Mouse (Mus musculus) kidney, embryonic 16.5 days (tissue): ENCODE data around the gene Olfr1358. TPM values are rescaled to one million over a fixed set of nuclear protein-coding genes. Genes with fewer than 3 reads are reported as not detected.

Experiments used
- ATAC-seq: fragments of 200-750 bp; cut with Nextera tagmentation; 2 replicates; pipeline ENCODE4 v1.8.0; 2017; ENCODE audit warnings: moderate TSS enrichment; ENCODE audit not compliant: low FRiP score, low TSS enrichment
- H3K27ac ChIP-seq: fragments of 300-500 bp; sonication (generic); 2 replicates; pipeline ENCODE4 v1.5.1; 2014; ENCODE audit warnings: low read length
- H3K27me3 ChIP-seq: fragments of 300-500 bp; sonication (generic); 2 replicates; pipeline ENCODE4 v1.6.1; 2014; ENCODE audit warnings: low read length, control low read depth, mixed read lengths; ENCODE audit not compliant: insufficient read depth
- H3K36me3 ChIP-seq: fragments of 300-500 bp; sonication (generic); 2 replicates; pipeline ENCODE4 v1.6.1; 2014; ENCODE audit warnings: low read length, control low read depth, mixed read lengths; ENCODE audit not compliant: insufficient read depth
- H3K4me1 ChIP-seq: fragments of 300-500 bp; sonication (generic); 2 replicates; pipeline ENCODE4 v1.6.1; 2014; ENCODE audit warnings: low read length, control low read depth, mixed read lengths; ENCODE audit not compliant: insufficient read depth
- H3K4me2 ChIP-seq: fragments of 300-500 bp; sonication (generic); replicated peaks from 2 replicates; pipeline ENCODE4 v1.6.1; 2014; ENCODE audit warnings: low read depth, low read length
- H3K4me3 ChIP-seq: fragments of 300-500 bp; sonication (generic); 2 replicates; pipeline ENCODE4 v1.5.1; 2014; ENCODE audit warnings: mild to moderate bottlenecking, low read length
- H3K9ac ChIP-seq: fragments of 300-500 bp; sonication (generic); replicated peaks from 2 replicates; pipeline ENCODE4 v1.6.1; 2014; ENCODE audit warnings: low read length
- H3K9me3 ChIP-seq: fragments of 300-500 bp; sonication (generic); 2 replicates; pipeline ENCODE4 v1.6.1; 2016; ENCODE audit warnings: low read length, control low read depth
- WGBS: fragments of 180-500 bp; shearing (Covaris S2); extraction: QIAGEN DNeasy Blood & Tissue Kit; methylation state at CpG from one replicate; pipeline ENCODE4 v1.1.7; 2014; 5-methylcytosine and 5-hydroxymethylcytosine counted together
- polyA plus RNA-seq: library from polyadenylated mRNA; unstranded; fragments of >200 nt; fragmentation: Nextera tagmentation; extraction: Ambion mirVana; gene quantifications from 2 replicates; pipeline ENCODE4 v1.2.1, GENCODE M21; 2015

The Olfr1358 gene
- not detected in 2 replicates for polyA plus RNA-seq

- H3K27me3 ChIP-seq = no peaks in the 10 kb centered on the region
- H3K4me2 ChIP-seq = no peak within 1 kb of the TSS
- no peak within 1 kb of the TSS for H3K27ac ChIP-seq
- H3K36me3 ChIP-seq = no peaks in the 10 kb centered on the region
- no peaks in the 10 kb centered on the region for H3K4me1 ChIP-seq
- ATAC-seq = no peak
- H3K9ac ChIP-seq = no peak within 1 kb of the TSS
- no peak within 1 kb of the TSS for H3K4me3 ChIP-seq
- H3K9me3 ChIP-seq = no peaks in the 10 kb centered on the region
Measured at GRCm38 (mm10) chr10:78517128-78517527, at the start of gene Olfr1358. Gene Olfr1358, plus strand, starts transcription at chr10:78517428.

GRCm38 (mm10) chr10:78467761-78468310, 49.4 kb upstream of the Olfr1358 start:
- Histone ChIP-seq H3K9me3 (no peaks in the 10 kb centered on the region), H3K27me3 (no peaks in the 10 kb centered on the region), H3K4me1 (peaks cover 7% of the 10 kb centered on the region), H3K9ac (no peak overlapping the region), H3K27ac (no peak overlapping the region), H3K4me2 (no peak overlapping the region), H3K36me3 (no peaks in the 10 kb centered on the region), H3K4me3 (no peak overlapping the region)
- no peak for ATAC-seq
- WGBS = 27% methylated on average over 2 of the region's 2 CpGs

- no peaks in the 10 kb centered on the region for H3K9me3 ChIP-seq
- H3K4me3 ChIP-seq = no peak overlapping the region
- WGBS = 39% methylated on average over 15 of the region's 15 CpGs
- H3K27ac ChIP-seq = peak overlapping the region; percentile 25; the same call in 1 of the 2 replicates
- no peak; the same call in 1 of the 2 replicates for ATAC-seq
- H3K36me3 ChIP-seq = no peaks in the 10 kb centered on the region
- H3K9ac ChIP-seq = no peak overlapping the region
- H3K4me2 ChIP-seq = 0 out of 2 replicates have a peak overlapping the region, but pooled peaks have one; percentile 1
- no peaks in the 10 kb centered on the region for H3K27me3 ChIP-seq
- no peaks in the 10 kb centered on the region for H3K4me1 ChIP-seq
Measured at GRCm38 (mm10) chr10:78470582-78471313, 46.5 kb upstream of the Olfr1358 start.

- Histone ChIP-seq H3K27me3 (no peaks in the 10 kb centered on the region), H3K36me3 (no peaks in the 10 kb centered on the region), H3K4me3 (no peak overlapping the region), H3K9me3 (no peaks in the 10 kb centered on the region), H3K4me1 (no peaks in the 10 kb centered on the region), H3K27ac (no peak overlapping the region), H3K4me2 (no peak overlapping the region), H3K9ac (no peak overlapping the region)
- 78% methylated on average over 3 of the region's 3 CpGs for WGBS
- ATAC-seq = no peak
Measured at GRCm38 (mm10) chr10:78472046-78472445, 45.2 kb upstream of the Olfr1358 start.

GRCm38 (mm10) chr10:78473434-78473833, 43.8 kb upstream of the Olfr1358 start:
- Histone ChIP-seq H3K9me3 (no peaks in the 10 kb centered on the region), H3K27ac (no peak overlapping the region), H3K4me2 (no peak overlapping the region), H3K9ac (no peak overlapping the region), H3K36me3 (no peaks in the 10 kb centered on the region), H3K4me3 (no peak overlapping the region), H3K4me1 (no peaks in the 10 kb centered on the region), H3K27me3 (no peaks in the 10 kb centered on the region)
- whole genome bisulfite sequencing = 63% methylated on average over 5 of the region's 5 CpGs
- ATAC-seq = no peak

GRCm38 (mm10) chr10:78474759-78475158, 42.5 kb upstream of the Olfr1358 start:
- no peak overlapping the region for H3K4me2 ChIP-seq
- ATAC-seq = no peak
- no peak overlapping the region for H3K27ac ChIP-seq
- H3K4me3 ChIP-seq = no peak overlapping the region
- 77% methylated on average over 8 of the region's 8 CpGs for WGBS
- H3K9ac ChIP-seq = no peak overlapping the region
- H3K36me3 ChIP-seq = no peaks in the 10 kb centered on the region
- H3K9me3 ChIP-seq = no peaks in the 10 kb centered on the region
- H3K27me3 ChIP-seq = no peaks in the 10 kb centered on the region
- H3K4me1 ChIP-seq = no peaks in the 10 kb centered on the region

GRCm38 (mm10) chr10:78476821-78477220, 40.4 kb upstream of the Olfr1358 start:
- Histone ChIP-seq H3K4me1 (0 out of 2 replicates have a peak, but pooled peaks cover 4% of the 10 kb centered on the region), H3K9ac (no peak overlapping the region), H3K9me3 (no peaks in the 10 kb centered on the region), H3K4me2 (no peak overlapping the region), H3K4me3 (no peak overlapping the region), H3K36me3 (no peaks in the 10 kb centered on the region), H3K27me3 (no peaks in the 10 kb centered on the region), H3K27ac (no peak overlapping the region)
- WGBS = 72% methylated on average over 4 of the region's 4 CpGs
- ATAC-seq = no peak

GRCm38 (mm10) chr10:78480954-78481927, 36.0 kb upstream of the Olfr1358 start:
- WGBS = 33% methylated on average over 21 of the region's 21 CpGs
- H3K4me2 ChIP-seq = peak overlapping the region; percentile 68
- peak overlapping the region; percentile 56 for H3K9ac ChIP-seq
- ATAC-seq = peak; percentile 16; the same call in 1 of the 2 replicates
- H3K27ac ChIP-seq = no peak overlapping the region
- 0 out of 2 replicates have a peak, but pooled peaks cover 3% of the 10 kb centered on the region for H3K27me3 ChIP-seq
- no peaks in the 10 kb centered on the region for H3K36me3 ChIP-seq
- 0 out of 2 replicates have a peak, but pooled peaks cover 4% of the 10 kb centered on the region for H3K4me1 ChIP-seq
- H3K9me3 ChIP-seq = no peaks in the 10 kb centered on the region
- peak overlapping the region; percentile 48 for H3K4me3 ChIP-seq

- H3K4me1 ChIP-seq = 0 out of 2 replicates have a peak, but pooled peaks cover 4% of the 10 kb centered on the region
- no peaks in the 10 kb centered on the region for H3K36me3 ChIP-seq
- H3K27me3 ChIP-seq = 0 out of 2 replicates have a peak, but pooled peaks cover 3% of the 10 kb centered on the region
- H3K4me3 ChIP-seq = peak overlapping the region; percentile 48
- 1% methylated on average over 35 of the region's 35 CpGs for WGBS
- no peak overlapping the region for H3K27ac ChIP-seq
- peak overlapping the region; percentile 56 for H3K9ac ChIP-seq
- H3K4me2 ChIP-seq = peak overlapping the region; percentile 68
- H3K9me3 ChIP-seq = no peaks in the 10 kb centered on the region
- peak; percentile 98 for ATAC-seq
Measured at GRCm38 (mm10) chr10:78481928-78482499, 35.2 kb upstream of the Olfr1358 start.
